Mouse (Mus musculus) forebrain, embryonic 16.5 days (tissue): ENCODE measurements at regions not wholly inside any gene's neighbourhood (a gene's known extent, or its start where the extent isn't known, plus 50 kb on each side); places are given as distances from the start of the nearest gene placed in this dataset.

Experiments used
- ATAC-seq: fragments of 200-750 bp; cut with Nextera tagmentation; 2 replicates; pipeline ENCODE4 v1.8.0; 2017; ENCODE audit warnings: mild to moderate bottlenecking, moderate library complexity
- H3K27ac ChIP-seq: fragments of 300-500 bp; sonication (generic); 2 replicates; pipeline ENCODE4 v1.5.1; 2014; ENCODE audit warnings: low read length, control low read depth
- H3K27me3 ChIP-seq: fragments of 300-500 bp; sonication (generic); replicated peaks from 2 replicates; pipeline ENCODE4 v1.6.1; 2014; ENCODE audit warnings: low read length; ENCODE audit not compliant: control insufficient read depth, insufficient read depth
- H3K36me3 ChIP-seq: fragments of 300-500 bp; sonication (generic); 2 replicates; pipeline ENCODE4 v1.6.1; 2014; ENCODE audit not compliant: control insufficient read depth, insufficient read depth
- H3K4me1 ChIP-seq: fragments of 300-500 bp; sonication (generic); replicated peaks from 2 replicates; pipeline ENCODE4 v1.6.1; 2014; ENCODE audit warnings: low read length; ENCODE audit not compliant: control insufficient read depth, insufficient read depth
- H3K4me2 ChIP-seq: fragments of 300-500 bp; sonication (generic); 2 replicates; pipeline ENCODE4 v1.6.1; 2014; ENCODE audit warnings: mild to moderate bottlenecking, low read length, control low read depth
- H3K4me3 ChIP-seq: fragments of 300-500 bp; sonication (generic); replicated peaks from 2 replicates; pipeline ENCODE4 v1.5.1; 2014; ENCODE audit warnings: mild to moderate bottlenecking, low read length, control low read depth
- H3K9ac ChIP-seq: fragments of 300-500 bp; sonication (generic); replicated peaks from 2 replicates; pipeline ENCODE4 v1.6.1; 2014; ENCODE audit warnings: low read depth, low read length, control low read depth
- H3K9me3 ChIP-seq: fragments of 300-500 bp; sonication (generic); 2 replicates; pipeline ENCODE4 v1.6.1; 2016; ENCODE audit warnings: low read length; ENCODE audit not compliant: control insufficient read depth
- WGBS: fragments of 180-500 bp; shearing (Covaris S2); extraction: QIAGEN DNeasy Blood & Tissue Kit; methylation state at CpG from one replicate; pipeline ENCODE4 v1.1.7; 2014; 5-methylcytosine and 5-hydroxymethylcytosine counted together

DNA sequence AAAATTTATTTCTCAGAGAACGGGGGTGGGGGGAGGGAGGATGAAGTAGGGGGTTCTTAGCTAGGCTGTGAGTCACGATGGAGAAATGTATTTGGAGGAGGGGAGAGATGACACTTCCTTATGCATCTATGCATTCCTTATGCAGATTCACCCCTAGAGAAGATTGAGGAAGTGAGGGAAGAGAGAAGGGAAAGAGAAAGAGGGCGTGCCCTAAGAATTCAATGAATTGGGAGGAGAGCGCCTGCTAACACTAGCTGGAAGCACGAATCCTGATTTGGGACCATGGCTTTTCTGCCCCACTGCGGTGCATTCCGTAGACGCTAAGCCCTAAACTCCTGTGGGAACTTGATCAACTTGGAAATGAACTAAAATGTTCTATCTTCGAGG lies 56.1 kb downstream of the Foxi3 start:
- peak; percentile 29 for ATAC-seq
- H3K9me3 ChIP-seq: no peaks in the 10 kb centered on the region
- no peak overlapping the region for H3K27ac ChIP-seq
- peak overlapping the region; percentile 77; the same call in 1 of the 2 replicates for H3K9ac ChIP-seq
- peak overlapping the region; percentile 75 for H3K4me2 ChIP-seq
- no peaks in the 10 kb centered on the region for H3K36me3 ChIP-seq
- H3K4me3 ChIP-seq: peak overlapping the region; percentile 55
- H3K27me3 ChIP-seq: no peaks in the 10 kb centered on the region
- H3K4me1 ChIP-seq: peaks cover 5% of the 10 kb centered on the region; the same call in 1 of the 2 replicates
- 11% methylated on average over 9 of the region's 9 CpGs for WGBS

DNA sequence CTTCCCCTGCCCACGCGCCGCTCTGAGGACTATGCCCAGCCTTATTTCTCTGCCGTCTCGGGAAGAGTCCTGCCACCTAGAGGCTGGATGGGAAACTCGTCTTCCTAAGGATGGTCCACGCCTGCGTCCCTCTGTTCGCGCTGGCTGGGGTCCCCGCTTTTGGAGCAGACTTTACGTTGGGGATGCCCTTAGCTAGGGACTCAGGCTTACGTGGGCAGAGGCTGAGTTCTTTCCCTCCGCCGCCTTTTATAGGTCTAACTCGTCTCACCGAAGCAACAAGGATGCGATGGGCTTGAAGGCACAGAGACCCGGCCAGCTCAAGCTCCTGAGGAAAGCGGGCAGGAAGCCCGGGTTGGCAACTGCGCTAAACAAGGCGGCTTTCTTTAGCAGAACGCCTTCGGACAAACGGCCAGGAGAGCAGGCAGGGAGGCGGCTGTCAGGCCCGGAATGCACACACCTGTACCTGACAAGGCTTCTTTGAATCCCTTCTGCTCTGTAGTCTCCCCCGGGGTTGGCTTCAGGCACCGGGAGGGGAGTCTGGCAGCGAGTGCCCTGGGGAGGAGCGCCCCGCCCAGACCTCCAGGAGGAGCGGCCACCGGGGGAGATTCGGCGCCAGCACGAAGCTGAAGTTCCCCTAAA lies 56.6 kb downstream of the Foxi3 start:
- Histone ChIP-seq H3K36me3 (no peaks in the 10 kb centered on the region), H3K4me1 (peaks cover 5% of the 10 kb centered on the region; the same call in 1 of the 2 replicates), H3K27me3 (no peaks in the 10 kb centered on the region), H3K27ac (peak overlapping the region; percentile 55), H3K4me3 (peak overlapping the region; percentile 55), H3K4me2 (peak overlapping the region; percentile 75), H3K9ac (peak overlapping the region; percentile 77), H3K9me3 (no peaks in the 10 kb centered on the region)
- WGBS: 0% methylated on average over 38 of the region's 38 CpGs
- ATAC-seq: peak; percentile 98

DNA sequence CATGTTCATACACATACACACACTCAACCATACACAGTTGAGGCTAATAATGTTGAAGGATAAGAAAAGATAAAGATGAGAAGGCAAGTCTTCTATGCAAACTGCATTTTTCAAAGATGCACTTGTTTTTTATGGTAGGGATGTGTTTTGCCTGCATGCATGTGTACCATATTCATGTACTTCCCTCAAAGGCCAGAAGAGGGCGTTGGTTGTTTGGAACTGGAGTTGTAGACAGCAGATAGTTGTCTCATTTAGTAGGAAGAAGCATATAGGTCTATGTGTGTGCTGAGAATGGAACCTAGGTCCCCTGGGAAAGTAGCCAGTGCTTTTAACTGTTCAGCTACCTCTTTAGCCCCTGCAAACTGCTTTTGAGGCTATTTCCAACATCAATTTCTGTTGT lies 60.1 kb downstream of the Foxi3 start:
- H3K9ac ChIP-seq: no peak overlapping the region
- H3K27ac ChIP-seq: no peak overlapping the region
- H3K4me1 ChIP-seq: peaks cover 5% of the 10 kb centered on the region; the same call in 1 of the 2 replicates
- no peaks in the 10 kb centered on the region for H3K36me3 ChIP-seq
- H3K27me3 ChIP-seq: no peaks in the 10 kb centered on the region
- no peaks in the 10 kb centered on the region for H3K9me3 ChIP-seq
- ATAC-seq: no peak
- H3K4me2 ChIP-seq: no peak overlapping the region
- no peak overlapping the region for H3K4me3 ChIP-seq
- 15% methylated on average over 1 of the region's 1 CpGs for WGBS

- Histone ChIP-seq H3K27ac (no peak overlapping the region), H3K4me1 (no peaks in the 10 kb centered on the region), H3K27me3 (no peaks in the 10 kb centered on the region), H3K4me3 (no peak overlapping the region), H3K9me3 (no peaks in the 10 kb centered on the region), H3K4me2 (no peak overlapping the region), H3K9ac (no peak overlapping the region), H3K36me3 (no peaks in the 10 kb centered on the region)
- no peak for ATAC-seq
- WGBS: 16% methylated on average over 9 of the region's 9 CpGs
Measured at GRCm38 (mm10) chr6:71021353-71021752, 65.0 kb downstream of the Foxi3 start.

GRCm38 (mm10) chr6:71025472-71025871 lies 69.1 kb downstream of the Foxi3 start:
- no peak overlapping the region for H3K9ac ChIP-seq
- H3K4me3 ChIP-seq: no peak overlapping the region
- H3K4me2 ChIP-seq: no peak overlapping the region
- no peak for ATAC-seq
- H3K9me3 ChIP-seq: no peaks in the 10 kb centered on the region
- H3K4me1 ChIP-seq: no peaks in the 10 kb centered on the region
- no peak overlapping the region for H3K27ac ChIP-seq
- 82% methylated on average over 4 of the region's 4 CpGs for WGBS
- H3K36me3 ChIP-seq: no peaks in the 10 kb centered on the region
- no peaks in the 10 kb centered on the region for H3K27me3 ChIP-seq

- no peaks in the 10 kb centered on the region for H3K4me1 ChIP-seq
- no peak overlapping the region for H3K27ac ChIP-seq
- no peaks in the 10 kb centered on the region for H3K36me3 ChIP-seq
- no peak for ATAC-seq
- no peak overlapping the region for H3K4me3 ChIP-seq
- H3K4me2 ChIP-seq: no peak overlapping the region
- H3K9me3 ChIP-seq: no peaks in the 10 kb centered on the region
- H3K9ac ChIP-seq: no peak overlapping the region
- WGBS: 86% methylated on average over 6 of the region's 6 CpGs
- no peaks in the 10 kb centered on the region for H3K27me3 ChIP-seq
Measured at GRCm38 (mm10) chr6:71029663-71030062, 73.3 kb downstream of the Foxi3 start.

- no peak for ATAC-seq
- H3K9me3 ChIP-seq: no peaks in the 10 kb centered on the region
- WGBS: 81% methylated on average over 5 of the region's 5 CpGs
- H3K4me1 ChIP-seq: no peaks in the 10 kb centered on the region
- no peak overlapping the region for H3K4me2 ChIP-seq
- no peak overlapping the region for H3K27ac ChIP-seq
- H3K4me3 ChIP-seq: no peak overlapping the region
- H3K27me3 ChIP-seq: no peaks in the 10 kb centered on the region
- no peaks in the 10 kb centered on the region for H3K36me3 ChIP-seq
- no peak overlapping the region for H3K9ac ChIP-seq
Measured at GRCm38 (mm10) chr6:71030541-71030940, 74.2 kb downstream of the Foxi3 start.

- no peak overlapping the region for H3K4me2 ChIP-seq
- no peak overlapping the region for H3K27ac ChIP-seq
- WGBS: 91% methylated on average over 2 of the region's 3 CpGs
- no peaks in the 10 kb centered on the region for H3K36me3 ChIP-seq
- H3K9ac ChIP-seq: no peak overlapping the region
- no peak for ATAC-seq
- H3K4me3 ChIP-seq: no peak overlapping the region
- H3K9me3 ChIP-seq: no peaks in the 10 kb centered on the region
- H3K27me3 ChIP-seq: no peaks in the 10 kb centered on the region
- peaks cover 5% of the 10 kb centered on the region; the same call in 1 of the 2 replicates for H3K4me1 ChIP-seq
Measured at GRCm38 (mm10) chr6:71044241-71044640, 87.9 kb downstream of the Foxi3 start.

DNA sequence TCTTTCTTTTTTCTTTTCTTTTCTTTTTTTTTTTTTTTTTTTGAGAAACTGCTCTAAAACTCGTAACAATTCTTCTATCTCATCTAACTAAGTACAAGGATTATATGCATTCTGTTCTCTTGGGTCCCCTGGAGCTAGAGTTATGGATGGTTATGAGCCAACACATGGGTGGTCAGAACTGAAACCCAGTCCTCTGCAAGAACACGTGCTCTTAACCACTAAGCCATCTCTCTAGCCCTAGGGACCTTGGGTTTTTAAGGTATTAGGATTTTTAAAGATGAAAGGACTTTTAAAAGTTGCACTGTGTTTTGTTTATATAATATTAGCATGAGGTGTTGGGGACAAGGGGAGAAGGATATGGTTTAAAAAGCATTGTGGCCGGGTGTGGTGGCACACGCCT lies 88.9 kb downstream of the Foxi3 start:
- H3K27ac ChIP-seq: no peak overlapping the region
- no peak for ATAC-seq
- no peaks in the 10 kb centered on the region for H3K36me3 ChIP-seq

More for the DNA sequence above, 88.9 kb downstream of the Foxi3 start:
- WGBS: 95% methylated on average over 4 of the region's 4 CpGs
- no peaks in the 10 kb centered on the region for H3K9me3 ChIP-seq
- peaks cover 5% of the 10 kb centered on the region; the same call in 1 of the 2 replicates for H3K4me1 ChIP-seq
- no peak overlapping the region for H3K9ac ChIP-seq
- no peak overlapping the region for H3K4me2 ChIP-seq
- H3K4me3 ChIP-seq: no peak overlapping the region
- no peaks in the 10 kb centered on the region for H3K27me3 ChIP-seq
